Mouse (Mus musculus): ENCODE measurements around the gene Zfp668.

- TF ChIP-seq CTCF (IDR thresholded peaks at IDR 0.05; ENCODE audit: low read depth, low read length) = no peak
- TF ChIP-seq POLR2A (IDR thresholded peaks at IDR 0.05; ENCODE audit: insufficient read depth, low read length) = no peak
Observed at GRCm38 (mm10) chr7:127850906-127851305, 25.7 kb downstream of the Zfp668 start.

Measured in ES-Bruce4 (cell line).